Mouse (Mus musculus) left cerebral cortex, postnatal 36 days (tissue): ENCODE measurements around the gene Syce3. TPM values are rescaled to one million over a fixed set of nuclear protein-coding genes. Genes with fewer than 3 reads are reported as not detected.

Experiments
- DNase-seq, 2 experiments: peaks; one replicate each; pipeline ENCODE4 v3.0.0; 2021 to 2022; ENCODE audit warnings: low spot score in 2 of 2, mixed read lengths in 1 of 2
- intact Hi-C: fragments of 180-260 bp; cut with DNase I; formaldehyde crosslinking; loops from one replicate; pipeline ENCODE4 v1.15.1; 2025
- total RNA-seq, 2 experiments: library from RNA; stranded (reverse); gene quantifications; 2 replicates each; pipeline ENCODE4 v1.2.3; 2021

The Syce3 gene
- total RNA-seq, 2 experiments from 2014 or later: not detected

GRCm38 (mm10) chr15:89374801-89375534, 35.3 kb downstream of the Syce3 start:
- no peak for DNase-seq
- intact Hi-C loops: loop anchor here (5.0 kb wide), 2 partner anchors 52 to 58 kb away; partner anchors contain the start of genes C730034F03Rik, Chkb, Cpt1b and Gm44502

GRCm38 (mm10) chr15:89374340-89374739, 36.0 kb downstream of the Syce3 start:
- DNase-seq: no peak
- intact Hi-C loops: loop anchor here (5.0 kb wide), 2 partner anchors 53 to 57 kb away; partner anchors contain the start of genes C730034F03Rik, Chkb, Cpt1b and Gm44502

DNA sequence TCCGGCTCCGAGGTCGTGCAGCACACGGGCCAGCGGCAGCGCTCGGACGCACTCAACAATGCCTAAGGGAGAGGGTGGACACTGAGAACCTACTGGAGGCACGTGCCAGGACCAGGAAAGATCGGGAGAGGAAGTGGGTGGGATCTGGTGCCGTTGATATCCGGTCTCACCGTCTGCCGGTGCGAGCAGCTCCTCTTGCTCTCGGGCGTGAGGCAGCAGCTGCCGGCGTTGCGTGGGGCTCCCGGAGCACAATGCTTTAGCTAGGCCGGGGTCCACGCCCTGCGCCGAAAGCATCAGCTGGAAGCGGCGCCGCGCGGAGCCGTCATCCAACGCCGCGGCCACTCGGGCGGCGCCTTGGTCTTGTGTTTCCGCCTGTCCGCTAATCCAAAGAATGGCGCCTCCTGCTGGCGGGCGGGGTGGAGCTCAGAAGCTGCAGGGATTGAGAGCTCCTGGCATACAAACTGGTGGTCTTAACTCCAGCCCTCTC, 36.5 kb downstream of the Syce3 start, which contains the start of gene Sco2:
Sco2 (minus strand) TSS at position 85 of the 487 bp plus-strand sequence.
- intact Hi-C loops: loop anchor here (1.0 to 5.0 kb wide), 3 partner anchors 19 to 57 kb away; partner anchors contain the start of genes C730034F03Rik, Chkb, Cpt1b and Gm44502
- peak; percentile 93 to 94 for DNase-seq

DNA sequence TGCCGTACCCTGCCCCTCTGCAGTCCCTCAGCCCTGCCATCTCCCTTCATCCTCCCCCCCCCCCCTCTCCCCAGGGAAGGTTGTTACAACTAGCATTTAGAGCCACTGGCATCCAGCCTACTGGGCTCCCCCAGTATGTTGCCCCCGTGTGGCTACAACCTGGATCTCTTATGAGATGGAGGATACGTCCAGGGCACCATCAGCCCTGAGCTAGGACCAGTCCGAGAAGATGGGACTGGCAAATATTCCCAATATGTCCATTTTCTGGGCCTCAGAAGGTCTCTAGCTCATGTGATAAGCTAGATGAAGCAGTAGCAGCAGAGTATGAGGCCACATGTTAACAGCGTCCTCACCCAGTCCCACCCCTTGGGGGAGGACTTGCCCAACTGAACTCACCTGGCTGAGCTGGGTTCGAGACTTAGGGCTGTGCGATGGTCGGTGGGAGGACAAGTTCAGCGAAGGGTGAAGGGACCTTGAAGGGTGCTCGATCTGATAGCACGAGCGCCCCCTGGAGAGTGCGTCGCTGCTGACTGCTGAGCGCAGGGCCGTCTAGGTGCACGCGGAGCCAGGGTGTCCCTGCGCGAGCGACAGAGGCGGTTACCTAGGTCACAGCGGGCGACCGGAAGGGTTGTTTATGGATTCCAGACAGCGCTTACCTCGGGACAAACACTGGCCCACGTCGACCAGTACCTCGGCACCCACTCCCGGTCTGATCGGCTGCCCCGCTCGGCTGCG, 37.1 kb downstream of the Syce3 start:
- intact Hi-C loops: loop anchor here (1.0 to 5.0 kb wide), 3 partner anchors 18 to 56 kb away; partner anchors contain the start of genes C730034F03Rik, Chkb, Cpt1b and Gm44502
- DNase-seq: peak; percentile 82

DNA sequence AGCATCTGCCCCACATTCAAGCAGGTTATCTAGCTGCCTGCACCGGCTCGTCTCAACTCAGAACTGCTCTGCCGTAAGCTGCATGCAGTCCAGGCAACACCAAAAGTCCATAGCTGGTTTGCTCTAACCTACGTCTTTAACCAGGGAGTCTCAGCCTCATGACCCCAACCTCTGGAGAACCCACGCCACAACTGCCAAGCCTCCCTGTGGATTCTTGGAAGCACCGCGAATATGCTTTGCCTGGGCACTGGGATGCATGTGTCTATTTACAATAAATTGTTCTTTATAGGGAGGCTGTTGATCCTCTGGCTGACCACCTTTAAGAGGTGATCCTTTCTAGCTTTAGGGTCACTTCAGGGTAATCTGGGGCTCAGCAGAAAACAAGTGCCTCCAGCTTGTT, 37.8 kb downstream of the Syce3 start:
- no peak for DNase-seq
- intact Hi-C loops: loop anchor here (5.0 kb wide), 2 partner anchors 55 kb away; partner anchors contain the start of genes C730034F03Rik, Chkb, Cpt1b and Gm44502

DNA sequence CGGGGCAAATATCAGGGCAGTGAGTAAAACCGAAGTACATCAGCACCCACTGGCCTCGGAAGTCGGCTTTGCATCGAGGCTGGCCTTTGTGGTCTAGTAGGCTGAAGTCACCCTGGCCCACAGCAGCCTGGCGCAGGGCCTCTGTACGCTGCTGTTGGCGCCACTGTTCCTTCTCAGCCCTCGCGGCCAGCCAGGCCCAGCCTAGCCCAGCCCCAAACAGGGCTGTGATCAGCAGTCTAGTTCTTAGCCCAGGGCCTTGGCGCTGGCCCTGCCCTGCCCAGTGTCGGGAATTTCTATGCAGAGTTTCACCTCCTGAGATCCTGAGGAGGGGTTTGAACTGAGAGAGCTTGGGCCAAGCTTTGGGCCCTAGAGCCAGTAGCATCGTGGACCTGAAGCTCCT, 38.2 kb downstream of the Syce3 start:
- intact Hi-C loops: loop anchor here (5.0 kb wide), 2 partner anchors 55 kb away; partner anchors contain the start of genes C730034F03Rik, Chkb, Cpt1b and Gm44502
- no peak for DNase-seq

GRCm38 (mm10) chr15:89365141-89365551, 45.2 kb downstream of the Syce3 start:
- intact Hi-C loops: no loop called here
- DNase-seq: no peak

DNA sequence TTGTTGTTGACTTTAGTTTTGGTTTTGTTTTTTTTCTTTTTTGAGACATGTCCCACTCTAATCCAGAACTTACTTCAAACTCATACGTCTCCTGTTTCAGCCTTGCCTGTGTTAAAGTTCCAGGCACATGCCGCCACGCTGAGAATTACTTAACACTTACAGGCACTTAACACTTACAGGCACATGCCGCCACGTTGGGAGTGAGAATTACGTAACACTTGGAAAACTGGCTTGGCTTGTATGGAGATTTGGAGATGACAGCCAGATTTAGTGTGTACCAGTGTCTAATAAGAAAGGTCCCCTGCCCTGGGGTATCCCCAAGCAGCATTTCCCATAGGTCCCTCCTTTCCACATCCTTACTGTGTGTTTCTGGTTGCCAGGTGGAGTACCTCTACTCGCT, 47.3 kb downstream of the Syce3 start:
- intact Hi-C loops: no loop called here
- no peak for DNase-seq

- intact Hi-C loops: no loop called here
- DNase-seq: no peak
Measured at GRCm38 (mm10) chr15:89358784-89359183, 51.5 kb downstream of the Syce3 start.

- intact Hi-C loops: no loop called here
- no peak for DNase-seq
Measured at GRCm38 (mm10) chr15:89356372-89356771, 53.9 kb downstream of the Syce3 start.

DNA sequence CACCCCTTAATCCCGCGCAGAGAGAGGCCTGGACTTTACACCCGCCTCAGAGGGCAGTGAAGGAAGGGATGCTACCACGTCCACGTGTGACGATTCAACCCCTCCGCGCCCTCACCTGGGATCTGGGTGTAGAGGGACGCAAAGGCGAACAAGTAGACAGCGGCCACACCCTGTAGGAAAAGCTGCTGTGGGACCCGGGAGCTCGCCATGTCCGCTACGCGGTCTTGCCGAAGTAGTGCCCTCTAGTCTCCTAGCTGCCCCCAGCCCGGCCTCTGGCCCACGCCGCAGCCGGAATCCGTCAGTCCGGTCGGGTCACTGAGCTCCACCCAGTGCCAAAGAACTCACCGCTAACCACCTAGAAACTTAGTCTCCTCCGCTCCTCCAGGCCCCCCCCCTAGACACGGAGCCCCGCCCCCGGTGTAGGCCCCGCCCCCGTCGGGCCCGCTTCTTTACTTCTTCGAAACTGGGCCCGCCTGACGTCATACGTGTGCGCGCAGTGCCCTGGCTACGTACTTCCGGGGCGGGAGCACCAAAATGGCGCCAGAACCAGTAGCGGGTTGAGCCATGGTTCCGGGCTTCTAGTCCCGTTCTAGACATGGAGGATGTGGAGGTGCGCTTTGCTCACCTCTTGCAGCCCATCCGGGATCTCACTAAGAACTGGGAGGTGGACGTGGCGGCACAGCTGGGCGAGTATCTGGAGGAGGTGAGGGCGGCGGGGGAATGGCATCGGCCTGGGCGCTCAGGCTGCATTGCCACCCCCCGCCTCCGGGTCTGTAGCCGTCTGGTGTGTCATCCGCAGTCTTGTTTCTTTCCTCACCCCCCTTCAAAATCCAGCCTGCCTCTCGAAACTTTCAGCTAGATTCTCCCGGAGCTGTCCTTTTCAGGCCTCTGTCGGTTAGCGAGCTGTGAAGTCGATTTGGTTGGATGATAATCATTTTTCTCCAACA, 54.8 kb downstream of the Syce3 start, which contains the start of the genes Lmf2 and Ncaph2:
Lmf2 (minus strand) TSS at position 419 of the 947 bp plus-strand sequence.
Ncaph2 (plus strand) TSS at position 479 of the 947 bp plus-strand sequence.
- intact Hi-C loops: loop anchor here (1.0 to 2.0 kb wide), 2 partner anchors 18 to 39 kb away; partner anchors contain the start of gene Sco2
- DNase-seq: peak; percentile 94 to 95

DNA sequence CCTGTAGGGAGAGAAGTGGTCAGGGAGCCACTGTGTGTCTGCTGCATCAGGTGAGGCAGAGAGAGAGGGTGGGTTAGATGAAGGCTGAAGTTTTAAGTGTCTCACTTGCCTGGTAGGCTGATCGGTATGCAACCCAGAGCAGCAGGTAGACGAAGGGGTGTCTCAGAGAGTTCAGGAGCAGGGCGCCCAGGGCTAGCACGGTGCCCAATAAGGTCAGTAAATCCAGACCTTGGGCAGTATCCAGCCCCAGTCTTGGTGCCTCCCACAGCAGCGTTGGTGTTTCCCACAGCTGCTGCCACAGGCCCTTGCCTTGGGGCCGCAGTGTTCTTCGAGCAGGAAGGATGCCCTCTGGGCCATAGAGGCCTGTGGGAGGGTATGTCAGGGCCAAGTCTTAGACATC, 55.8 kb downstream of the Syce3 start:
- intact Hi-C loops: loop anchor here (2.0 kb wide), 1 partner anchor 38 kb away; no protein-coding TSS in a partner anchor
- no peak for DNase-seq

DNA sequence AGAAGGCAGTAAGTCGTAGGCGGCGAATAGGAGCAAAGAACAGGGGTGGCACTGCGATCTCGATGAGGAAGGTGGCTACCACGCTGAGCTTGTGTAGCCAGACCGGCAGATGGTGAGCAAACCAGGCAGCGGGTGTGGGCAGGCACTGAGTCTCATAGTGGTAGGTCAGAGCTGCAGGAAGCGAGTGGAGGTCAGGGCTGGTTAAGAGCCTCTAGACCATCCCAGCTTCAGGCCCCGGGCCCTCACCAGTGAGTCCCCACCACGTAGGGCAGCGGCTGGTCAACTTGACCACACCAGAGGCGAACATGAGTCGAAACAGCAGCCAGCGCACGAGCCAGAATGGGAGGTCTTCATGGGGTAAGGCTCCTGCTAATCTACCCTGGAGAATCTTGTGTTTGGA, 56.5 kb downstream of the Syce3 start:
- no peak for DNase-seq
- intact Hi-C loops: loop anchor here (2.0 kb wide), 1 partner anchor 37 kb away; no protein-coding TSS in a partner anchor

DNA sequence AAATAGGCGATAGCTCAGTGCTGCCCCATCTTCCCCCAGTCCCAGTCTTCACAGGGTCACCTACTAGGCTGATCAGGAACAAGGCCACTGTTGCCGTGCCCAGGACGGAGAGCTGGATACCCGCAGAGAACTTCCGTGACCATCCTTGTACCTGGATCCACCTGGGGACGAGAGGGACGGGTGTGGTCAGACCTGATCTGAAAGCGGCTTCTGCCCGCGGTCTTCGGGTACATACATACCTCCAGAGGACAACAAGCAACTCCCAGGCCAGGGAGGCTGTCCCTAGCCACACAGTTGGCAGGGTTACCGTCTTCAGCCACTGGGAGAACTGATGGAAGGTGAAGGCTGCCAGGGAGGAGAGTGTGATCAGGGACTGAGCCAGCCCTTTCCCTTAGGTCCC, 57.5 kb downstream of the Syce3 start:
- no peak for DNase-seq
- intact Hi-C loops: no loop called here

DNA sequence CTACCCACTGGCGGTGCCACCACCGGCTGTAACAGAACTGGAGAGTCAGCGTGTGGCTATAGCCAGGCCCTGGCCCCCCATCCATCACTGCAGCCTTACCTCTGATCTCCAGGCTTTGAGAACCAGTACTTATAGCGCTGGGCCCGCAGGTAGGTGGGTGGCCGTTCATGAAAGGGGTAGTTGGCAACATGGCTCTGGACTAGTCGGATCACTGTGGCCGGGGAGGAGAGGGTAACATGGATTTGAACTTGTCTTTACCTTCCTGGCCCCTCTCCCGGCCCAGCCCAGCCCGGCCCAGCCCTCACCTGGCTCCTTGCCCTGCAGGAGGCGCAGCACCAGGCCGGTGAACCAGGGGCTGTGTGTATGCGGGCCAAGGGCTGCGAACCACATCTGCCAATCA, 58.2 kb downstream of the Syce3 start:
- intact Hi-C loops: no loop called here
- no peak for DNase-seq

DNA sequence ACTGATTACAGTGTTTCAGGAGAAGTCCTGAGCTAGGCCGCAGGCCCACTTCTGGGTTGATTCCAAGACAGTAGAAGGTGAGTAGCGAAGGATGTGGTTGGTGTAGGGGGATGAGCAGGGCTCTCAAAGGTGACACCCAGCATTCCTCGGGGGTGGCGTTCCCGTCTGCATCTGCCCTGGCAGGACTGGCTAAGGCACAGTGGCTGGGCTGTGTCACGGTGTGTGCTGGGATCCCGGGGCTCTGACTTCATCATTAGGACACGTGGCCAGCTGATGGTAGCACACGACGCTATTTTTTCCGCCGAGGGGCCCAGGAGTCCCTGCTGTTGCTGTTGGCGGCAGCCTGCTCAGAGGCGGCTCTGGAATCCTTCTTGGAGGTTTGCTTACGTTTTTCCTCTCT, 59.0 kb downstream of the Syce3 start:
- no peak for DNase-seq
- intact Hi-C loops: no loop called here

DNA sequence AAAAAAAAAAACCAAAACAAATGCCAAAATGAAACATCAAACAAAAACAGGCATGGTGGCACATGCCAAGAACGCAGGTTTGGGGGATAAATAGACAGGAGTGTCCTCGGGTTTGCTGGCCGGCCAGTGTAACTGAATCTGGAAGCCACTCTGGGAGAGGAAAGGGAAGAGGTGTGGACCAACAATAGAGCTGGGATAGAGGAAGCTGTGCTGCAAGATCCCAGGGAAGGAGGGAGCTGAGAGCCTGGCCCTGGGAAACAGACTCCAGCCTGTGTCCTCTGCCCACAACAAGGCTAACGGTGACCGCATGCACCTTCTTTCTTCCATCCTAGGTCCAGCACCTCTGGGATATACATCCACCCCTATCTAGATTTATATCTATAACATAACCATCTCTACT, 59.9 kb downstream of the Syce3 start:
- DNase-seq: no peak
- intact Hi-C loops: no loop called here

DNA sequence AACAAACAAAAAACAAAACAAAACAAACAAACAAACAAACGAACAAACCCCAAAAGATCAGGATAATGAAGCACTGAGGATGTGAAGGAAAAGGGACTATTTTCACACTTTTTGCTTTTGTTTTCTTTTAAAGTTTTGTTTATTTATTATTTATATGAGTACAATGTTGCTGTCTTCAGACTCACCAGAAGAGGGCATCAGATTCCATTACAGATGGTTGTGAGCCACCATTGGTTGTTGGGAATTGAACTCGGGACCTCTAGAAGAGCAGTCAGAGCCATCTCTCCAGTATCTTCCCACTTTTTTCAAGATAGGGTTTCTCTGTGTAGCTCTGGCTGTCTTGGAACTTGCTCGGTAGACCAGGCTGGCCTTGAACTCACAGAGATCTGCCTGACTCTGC, 67.0 kb downstream of the Syce3 start:
- intact Hi-C loops: no loop called here
- no peak for DNase-seq

- intact Hi-C loops: no loop called here
- DNase-seq: no peak
Measured at GRCm38 (mm10) chr15:89341678-89342077, 68.6 kb downstream of the Syce3 start.
